In the genomic region with DNA sequence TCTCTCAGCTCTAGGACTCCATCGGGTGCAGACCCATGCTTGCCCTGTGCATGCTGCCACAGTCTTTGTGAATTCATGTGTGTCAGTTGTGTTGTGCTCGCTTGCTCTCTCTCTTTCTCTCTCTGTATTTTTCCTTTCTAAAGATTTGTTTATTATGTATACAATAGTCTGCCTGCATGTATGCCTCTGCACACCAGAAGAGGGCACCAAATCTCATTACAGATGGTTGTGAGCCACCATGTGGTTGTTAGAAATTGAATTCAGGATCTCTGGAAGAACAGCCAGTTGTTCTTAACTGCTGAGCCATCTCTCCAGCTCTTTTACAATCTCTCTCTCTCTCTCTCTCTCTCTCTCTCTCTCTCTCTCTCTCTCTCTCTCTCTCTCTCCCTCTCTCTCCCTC, we compare ENCODE assay signal across 20 mouse cellular contexts. TPM values are rescaled to one million over a fixed set of nuclear protein-coding genes. Genes with fewer than 3 reads are reported as not detected.
DNase-seq lines count a peak whose midpoint lies in the region; ATAC-seq and TF ChIP-seq lines count a peak whose summit lies in the region.
"Had no signal": no experiment of that assay in that cellular context is flagged by ENCODE, and none has a peak within 500 bp of the region (broad histone marks: within the 10 kb centered on the region; RNA-seq: fewer than 3 reads in every experiment).

No protein-coding gene starts in this region.

- H3K9me3 ChIP-seq in forebrain, postnatal 0 days (ENCODE audit: low read length) = no peaks in the 10 kb centered on the region
- H3K9me3 ChIP-seq in forebrain, embryonic 13.5 days (replicated peaks) = no peaks in the 10 kb centered on the region
- no peaks in the 10 kb centered on the region for H3K9me3 ChIP-seq in midbrain, postnatal 0 days (ENCODE audit: low read length)
- no peaks in the 10 kb centered on the region for H3K9me3 ChIP-seq in midbrain, embryonic 15.5 days
- H3K9me3 ChIP-seq: embryonic facial prominence, embryonic 10.5 days had no signal

- WGBS in forebrain, postnatal 0 days = 87% methylated on average over 2 of the region's 2 CpGs
- 83% methylated on average over 2 of the region's 2 CpGs for WGBS in forebrain, embryonic 13.5 days
- WGBS in midbrain, postnatal 0 days = 86% methylated on average over 2 of the region's 2 CpGs
- 89% methylated on average over 2 of the region's 2 CpGs for WGBS in midbrain, embryonic 15.5 days

- no peak overlapping the region for H3K9ac ChIP-seq in forebrain, postnatal 0 days
- no peak overlapping the region for H3K9ac ChIP-seq in forebrain, embryonic 13.5 days
- H3K9ac ChIP-seq in midbrain, postnatal 0 days (replicated peaks; ENCODE audit: low read length, poor library complexity, severe bottlenecking) = no peak overlapping the region
- no peak overlapping the region for H3K9ac ChIP-seq in midbrain, embryonic 15.5 days
- H3K9ac ChIP-seq: heart, embryonic 13.5 days had no signal

- no peak for ATAC-seq in forebrain, postnatal 0 days
- ATAC-seq in forebrain, embryonic 13.5 days = no peak
- ATAC-seq in midbrain, postnatal 0 days (ENCODE audit: low FRiP score) = no peak
- no peak for ATAC-seq in midbrain, embryonic 15.5 days (replicated peaks)
- ATAC-seq: CD4-positive, CD25-positive, alpha-beta regulatory T cell, adult 4 months; forebrain, embryonic 14.5 days; hindbrain, embryonic 16.5 days had no signal

- H3K27ac ChIP-seq in forebrain, postnatal 0 days (ENCODE audit: low read depth, low read length) = no peak overlapping the region
- no peak overlapping the region for H3K27ac ChIP-seq in forebrain, embryonic 13.5 days
- no peak overlapping the region for H3K27ac ChIP-seq in layer of hippocampus, adult 2 months
- H3K27ac ChIP-seq in midbrain, postnatal 0 days (ENCODE audit: low read depth, low read length) = no peak overlapping the region
- H3K27ac ChIP-seq in midbrain, embryonic 15.5 days = no peak overlapping the region
- H3K27ac ChIP-seq: embryonic facial prominence, embryonic 10.5 days; heart, embryonic 13.5 days had no signal

- peak; percentile 20; the same call in 1 of the 2 replicates for TF ChIP-seq CTCF in forebrain, postnatal 0 days (IDR thresholded peaks at IDR 0.05; ENCODE audit: low read depth)
- TF ChIP-seq CTCF in layer of hippocampus, adult 2 months (conservative IDR thresholded peaks at IDR 0.05) = peak; percentile 57
- peak; percentile 27 for TF ChIP-seq CTCF in midbrain, postnatal 0 days (IDR thresholded peaks at IDR 0.05)

- no peaks in the 10 kb centered on the region for H3K27me3 ChIP-seq in forebrain, postnatal 0 days (ENCODE audit: insufficient read depth, low read length)
- no peaks in the 10 kb centered on the region for H3K27me3 ChIP-seq in forebrain, embryonic 13.5 days
- H3K27me3 ChIP-seq in midbrain, postnatal 0 days (ENCODE audit: insufficient read depth, low read length) = no peaks in the 10 kb centered on the region
- H3K27me3 ChIP-seq in midbrain, embryonic 15.5 days (replicated peaks) = no peaks in the 10 kb centered on the region
- H3K27me3 ChIP-seq: heart, embryonic 13.5 days had no signal

- no peak overlapping the region for H3K4me3 ChIP-seq in forebrain, postnatal 0 days (ENCODE audit: low read depth, low read length)
- H3K4me3 ChIP-seq in forebrain, embryonic 13.5 days = no peak overlapping the region
- H3K4me3 ChIP-seq in layer of hippocampus, adult 2 months = no peak overlapping the region
- no peak overlapping the region for H3K4me3 ChIP-seq in midbrain, postnatal 0 days (ENCODE audit: low read depth, low read length)
- H3K4me3 ChIP-seq in midbrain, embryonic 15.5 days = no peak overlapping the region
- H3K4me3 ChIP-seq: embryonic facial prominence, embryonic 10.5 days; heart, embryonic 13.5 days had no signal

- DNase-seq in forebrain, postnatal 0 days = no peak
- no peak for DNase-seq in layer of hippocampus, adult 2 months (ENCODE audit: low spot score in 2 of 2)
- DNase-seq in layer of hippocampus, adult 8-10 months (ENCODE audit: low spot score in 2 of 2) = no peak
- no peak for DNase-seq in midbrain, postnatal 0 days (ENCODE audit: low spot score)
- no peak for DNase-seq in thymus, postnatal 10 days (ENCODE audit: low spot score in 2 of 2)
- DNase-seq in thymus, postnatal 14 days = no peak
- DNase-seq: adrenal gland, adult 2 months; adrenal gland, postnatal 25 days; B cell, adult 2 months; cerebellum, adult 2 months; cerebellum, postnatal 10 days; gastrocnemius, postnatal 10 days; heart, postnatal 36 days had no signal

- peaks cover 5% of the 10 kb centered on the region for H3K4me1 ChIP-seq in forebrain, postnatal 0 days (ENCODE audit: insufficient read depth)
- peaks cover 28% of the 10 kb centered on the region for H3K4me1 ChIP-seq in forebrain, embryonic 13.5 days
- peaks cover 4% of the 10 kb centered on the region; the same call in 1 of the 2 replicates for H3K4me1 ChIP-seq in midbrain, postnatal 0 days (ENCODE audit: insufficient read depth, low read length)
- peaks cover 21% of the 10 kb centered on the region for H3K4me1 ChIP-seq in midbrain, embryonic 15.5 days
- H3K4me1 ChIP-seq: heart, embryonic 13.5 days had no signal

- no peak overlapping the region for H3K4me2 ChIP-seq in forebrain, postnatal 0 days (ENCODE audit: low read depth)
- no peak overlapping the region for H3K4me2 ChIP-seq in forebrain, embryonic 13.5 days
- H3K4me2 ChIP-seq in midbrain, postnatal 0 days (ENCODE audit: low read depth, low read length, poor library complexity, severe bottlenecking) = no peak overlapping the region
- no peak overlapping the region for H3K4me2 ChIP-seq in midbrain, embryonic 15.5 days
- H3K4me2 ChIP-seq: heart, embryonic 13.5 days had no signal

- no peaks in the 10 kb centered on the region for H3K36me3 ChIP-seq in forebrain, postnatal 0 days (ENCODE audit: insufficient read depth)
- H3K36me3 ChIP-seq in forebrain, embryonic 13.5 days (ENCODE audit: poor library complexity, severe bottlenecking) = peaks cover 5% of the 10 kb centered on the region
- no peaks in the 10 kb centered on the region for H3K36me3 ChIP-seq in midbrain, postnatal 0 days (ENCODE audit: insufficient read depth, low read length)
- H3K36me3 ChIP-seq in midbrain, embryonic 15.5 days (replicated peaks) = no peaks in the 10 kb centered on the region
- H3K36me3 ChIP-seq: embryonic facial prominence, embryonic 10.5 days; heart, embryonic 13.5 days had no signal

RNA-seq across cellular contexts. Expression of gene Gpr156, which starts 18.6 kb away (rescaled TPM):
- total RNA-seq in forebrain, postnatal 0 days (2014; rRNA removed) = 2.8 and 3.3 TPM in 2 replicates
- polyA plus RNA-seq in forebrain, postnatal 0 days (2015; fragmentation: Nextera tagmentation; extraction: Ambion mirVana) = 1.5 and 2.3 TPM in 2 replicates
- polyA plus RNA-seq in forebrain, embryonic 13.5 days (2015; fragmentation: Nextera tagmentation; extraction: Ambion mirVana) = 5.5 TPM in 2 replicates
- under 1 TPM; 0.74 to 0.81 TPM for total RNA-seq in layer of hippocampus, adult 2 months (2021)
- 1 to 10 TPM in 1 of 4 experiments, under 1 TPM in 3; 0.50 to 1.4 (median 0.74) TPM for total RNA-seq in layer of hippocampus, adult 8-10 months (2022)
- 6.1 and 6.4 TPM in 2 replicates for total RNA-seq in midbrain, postnatal 0 days (2014; rRNA removed)
- 2.8 and 2.9 TPM in 2 replicates for polyA plus RNA-seq in midbrain, postnatal 0 days (2015; fragmentation: Nextera tagmentation; extraction: Ambion mirVana)
- 6.2 and 6.4 TPM in 2 replicates for polyA plus RNA-seq in midbrain, embryonic 15.5 days (2015; fragmentation: Nextera tagmentation; extraction: Ambion mirVana)
- total RNA-seq: heart, postnatal 36 days had no signal
- polyA plus RNA-seq: CD4-positive, CD25-positive, alpha-beta regulatory T cell, adult 4 months had no signal
